Mouse (Mus musculus): Measurements from ENCODE around the gene Nrp2. TPM values are rescaled to one million over a fixed set of nuclear protein-coding genes. Genes with fewer than 3 reads are reported as not detected.
A peak's percentile ranks its signal among the peaks of the same experiment; 100 is the strongest.

The Nrp2 gene
- polyA plus RNA-seq, 1 experiment, result 17.1 TPM

- Histone ChIP-seq H3K27ac (ENCODE audit: insufficient read depth, low read depth, low read length) (no peak overlapping the region), H3K36me3 (ENCODE audit: control insufficient read depth, insufficient read depth, low read length) (no peaks in the 10 kb centered on the region), H3K4me3 (ENCODE audit: insufficient read depth, low read depth, low read length) (no peak overlapping the region), H3K27me3 (replicated peaks; ENCODE audit: control insufficient read depth, insufficient read depth, low read length) (no peaks in the 10 kb centered on the region), H3K4me1 (ENCODE audit: control insufficient read depth, insufficient read depth, low read length) (peaks cover 3% of the 10 kb centered on the region; the same call in 1 of the 2 replicates)
- 94% methylated on average over 8 of the region's 8 CpGs for WGBS
- DNase-seq, result no peak
- TF ChIP-seq CTCF (conservative IDR thresholded peaks at IDR 0.05; ENCODE audit: insufficient read depth, insufficient read length, low read depth, low read length) (no peak), POLR2A (IDR thresholded peaks at IDR 0.05; ENCODE audit: low read depth, low read length) (no peak)
These were observed 42.8 kb downstream of the Nrp2 start for GRCm38 (mm10) chr1:62745889-62746288.

GRCm38 (mm10) chr1:62747421-62748111 is 44.5 kb downstream of the Nrp2 start:
- no peak for TF ChIP-seq CTCF (conservative IDR thresholded peaks at IDR 0.05; ENCODE audit: insufficient read depth, insufficient read length, low read depth, low read length)
- TF ChIP-seq POLR2A (IDR thresholded peaks at IDR 0.05; ENCODE audit: low read depth, low read length), result no peak
- H3K36me3 ChIP-seq (ENCODE audit: control insufficient read depth, insufficient read depth, low read length), result no peaks in the 10 kb centered on the region
- peak overlapping the region; percentile 49 for H3K27ac ChIP-seq (ENCODE audit: insufficient read depth, low read depth, low read length)
- no peaks in the 10 kb centered on the region for H3K27me3 ChIP-seq (replicated peaks; ENCODE audit: control insufficient read depth, insufficient read depth, low read length)
- no peak overlapping the region for H3K4me3 ChIP-seq (ENCODE audit: insufficient read depth, low read depth, low read length)
- peaks cover 7% of the 10 kb centered on the region for H3K4me1 ChIP-seq (ENCODE audit: control insufficient read depth, insufficient read depth, low read length)
- peak; percentile 81 for DNase-seq
- WGBS, result 60% methylated on average over 10 of the region's 10 CpGs

- WGBS, result 83% methylated on average over 3 of the region's 3 CpGs
- Histone ChIP-seq H3K27me3 (replicated peaks; ENCODE audit: control insufficient read depth, insufficient read depth, low read length) (no peaks in the 10 kb centered on the region), H3K4me3 (ENCODE audit: insufficient read depth, low read depth, low read length) (no peak overlapping the region), H3K4me1 (ENCODE audit: control insufficient read depth, insufficient read depth, low read length) (peaks cover 7% of the 10 kb centered on the region), H3K36me3 (ENCODE audit: control insufficient read depth, insufficient read depth, low read length) (no peaks in the 10 kb centered on the region), H3K27ac (ENCODE audit: insufficient read depth, low read depth, low read length) (no peak overlapping the region)
- no peak for TF ChIP-seq POLR2A (IDR thresholded peaks at IDR 0.05; ENCODE audit: low read depth, low read length)
- no peak for TF ChIP-seq CTCF (conservative IDR thresholded peaks at IDR 0.05; ENCODE audit: insufficient read depth, insufficient read length, low read depth, low read length)
- no peak for DNase-seq
These were observed 45.3 kb downstream of the Nrp2 start for GRCm38 (mm10) chr1:62748361-62748760.

- Histone ChIP-seq H3K4me1 (ENCODE audit: control insufficient read depth, insufficient read depth, low read length) (peaks cover 7% of the 10 kb centered on the region), H3K36me3 (ENCODE audit: control insufficient read depth, insufficient read depth, low read length) (no peaks in the 10 kb centered on the region), H3K27me3 (replicated peaks; ENCODE audit: control insufficient read depth, insufficient read depth, low read length) (no peaks in the 10 kb centered on the region), H3K4me3 (ENCODE audit: insufficient read depth, low read depth, low read length) (no peak overlapping the region), H3K27ac (ENCODE audit: insufficient read depth, low read depth, low read length) (no peak overlapping the region)
- WGBS, result 84% methylated on average over 14 of the region's 14 CpGs
- TF ChIP-seq CTCF (conservative IDR thresholded peaks at IDR 0.05; ENCODE audit: insufficient read depth, insufficient read length, low read depth, low read length), result no peak
- no peak for TF ChIP-seq POLR2A (IDR thresholded peaks at IDR 0.05; ENCODE audit: low read depth, low read length)
- no peak for DNase-seq
These were observed 46.6 kb downstream of the Nrp2 start for GRCm38 (mm10) chr1:62749716-62750115.

GRCm38 (mm10) chr1:62750408-62751008 is 47.4 kb downstream of the Nrp2 start:
- Histone ChIP-seq H3K36me3 (ENCODE audit: control insufficient read depth, insufficient read depth, low read length) (no peaks in the 10 kb centered on the region), H3K27ac (ENCODE audit: insufficient read depth, low read depth, low read length) (peak overlapping the region; percentile 39; the same call in 1 of the 2 replicates), H3K27me3 (replicated peaks; ENCODE audit: control insufficient read depth, insufficient read depth, low read length) (no peaks in the 10 kb centered on the region), H3K4me1 (ENCODE audit: control insufficient read depth, insufficient read depth, low read length) (peaks cover 7% of the 10 kb centered on the region), H3K4me3 (ENCODE audit: insufficient read depth, low read depth, low read length) (no peak overlapping the region)
- DNase-seq, result peak; percentile 43
- TF ChIP-seq CTCF (conservative IDR thresholded peaks at IDR 0.05; ENCODE audit: insufficient read depth, insufficient read length, low read depth, low read length), result no peak
- WGBS, result 55% methylated on average over 5 of the region's 5 CpGs

- TF ChIP-seq POLR2A (IDR thresholded peaks at IDR 0.05; ENCODE audit: low read depth, low read length) (no peak), CTCF (conservative IDR thresholded peaks at IDR 0.05; ENCODE audit: insufficient read depth, insufficient read length, low read depth, low read length) (no peak)
- Histone ChIP-seq H3K27ac (ENCODE audit: insufficient read depth, low read depth, low read length) (peak overlapping the region; percentile 2; the same call in 1 of the 2 replicates), H3K36me3 (ENCODE audit: control insufficient read depth, insufficient read depth, low read length) (no peaks in the 10 kb centered on the region), H3K4me1 (ENCODE audit: control insufficient read depth, insufficient read depth, low read length) (peaks cover 7% of the 10 kb centered on the region), H3K4me3 (ENCODE audit: insufficient read depth, low read depth, low read length) (no peak overlapping the region), H3K27me3 (replicated peaks; ENCODE audit: control insufficient read depth, insufficient read depth, low read length) (no peaks in the 10 kb centered on the region)
- DNase-seq, result peak; percentile 38
- 24% methylated on average over 15 of the region's 15 CpGs for WGBS
These were observed 48.2 kb downstream of the Nrp2 start for GRCm38 (mm10) chr1:62751011-62752006.

Data from kidney, adult 2 months (tissue).